23 mouse cellular contexts compared by ENCODE assay signal in genomic region chr1:188772516-188773229, GRCm38 (mm10).
"Had no signal": no experiment of that assay in that cellular context is flagged by ENCODE, and none has a peak within 500 bp of the region (broad histone marks: within the 10 kb centered on the region; RNA-seq: fewer than 3 reads in every experiment).

No protein-coding gene starts in this region.

- ATAC-seq: liver, embryonic 12.5 days; midbrain, embryonic 15.5 days had no signal

- H3K9ac ChIP-seq: kidney, embryonic 15.5 days; limb, embryonic 13.5 days; liver, embryonic 12.5 days; liver, embryonic 15.5 days; lung, embryonic 15.5 days; midbrain, embryonic 12.5 days; midbrain, embryonic 15.5 days; neural tube, embryonic 12.5 days; neural tube, embryonic 15.5 days; stomach, embryonic 15.5 days had no signal

- H3K4me3 ChIP-seq: kidney, embryonic 15.5 days; layer of hippocampus, adult 2 months; limb, embryonic 13.5 days; liver, embryonic 12.5 days; liver, embryonic 15.5 days; lung, embryonic 15.5 days; midbrain, embryonic 12.5 days; midbrain, embryonic 15.5 days; neural tube, embryonic 12.5 days; neural tube, embryonic 15.5 days; stomach, embryonic 15.5 days had no signal

- H3K4me1 ChIP-seq: kidney, embryonic 15.5 days; liver, embryonic 15.5 days; lung, embryonic 15.5 days; midbrain, embryonic 12.5 days; midbrain, embryonic 15.5 days; neural tube, embryonic 12.5 days; neural tube, embryonic 15.5 days; stomach, embryonic 15.5 days had no signal

- DNase-seq: kidney, adult 8-10 months; kidney, postnatal 10 days; layer of hippocampus, adult 9-11 months; liver; lung, adult 18-20 months; lung, postnatal 10 days; lung, postnatal 36 days; right cerebral cortex, adult 18-20 months; right cerebral cortex, postnatal 14 days; right cerebral cortex, postnatal 4 days; spleen, adult 18-20 months; thymus, postnatal 25 days had no signal

- H3K27me3 ChIP-seq: kidney, embryonic 15.5 days; liver, embryonic 12.5 days; liver, embryonic 15.5 days; lung, embryonic 15.5 days; midbrain, embryonic 12.5 days; midbrain, embryonic 15.5 days; neural tube, embryonic 12.5 days; neural tube, embryonic 15.5 days; stomach, embryonic 15.5 days had no signal

- H3K27ac ChIP-seq: kidney, embryonic 15.5 days; layer of hippocampus, adult 2 months; liver, embryonic 12.5 days; liver, embryonic 15.5 days; lung, embryonic 15.5 days; midbrain, embryonic 12.5 days; midbrain, embryonic 15.5 days; neural tube, embryonic 12.5 days; neural tube, embryonic 15.5 days; stomach, embryonic 15.5 days had no signal

- H3K4me2 ChIP-seq: kidney, embryonic 15.5 days; liver, embryonic 12.5 days; liver, embryonic 15.5 days; lung, embryonic 15.5 days; midbrain, embryonic 12.5 days; midbrain, embryonic 15.5 days; neural tube, embryonic 12.5 days; neural tube, embryonic 15.5 days; stomach, embryonic 15.5 days had no signal

- H3K9me3 ChIP-seq: kidney, embryonic 15.5 days; liver, embryonic 12.5 days; liver, embryonic 15.5 days; lung, embryonic 15.5 days; midbrain, embryonic 12.5 days; midbrain, embryonic 15.5 days; neural tube, embryonic 12.5 days; neural tube, embryonic 15.5 days; stomach, embryonic 15.5 days had no signal

- H3K36me3 ChIP-seq: kidney, embryonic 15.5 days; limb, embryonic 13.5 days; liver, embryonic 12.5 days; liver, embryonic 15.5 days; lung, embryonic 15.5 days; midbrain, embryonic 12.5 days; midbrain, embryonic 15.5 days; neural tube, embryonic 12.5 days; neural tube, embryonic 15.5 days; stomach, embryonic 15.5 days had no signal
